Mouse (Mus musculus) olfactory bulb, adult 2 months (tissue): ENCODE results near the gene Gngt2. TPM values are rescaled to one million over a fixed set of nuclear protein-coding genes. Genes with fewer than 3 reads are reported as not detected.

Source experiments
- H3K27ac ChIP-seq: fragments of 200-500 bp; 2 replicates; pipeline ENCODE4 v1.5.1; 2012; ENCODE audit warnings: low read depth, low read length; ENCODE audit not compliant: insufficient read depth
- H3K4me1 ChIP-seq: fragments of 200-500 bp; 2 replicates; pipeline ENCODE4 v1.6.1; 2012; ENCODE audit warnings: low read length; ENCODE audit not compliant: control insufficient read depth, insufficient read depth
- H3K4me3 ChIP-seq: fragments of 200-500 bp; 2 replicates; pipeline ENCODE4 v1.5.1; 2012; ENCODE audit warnings: mild to moderate bottlenecking, low read depth, low read length, moderate library complexity; ENCODE audit not compliant: insufficient read depth
- CTCF ChIP-seq: fragments of 200-500 bp; IDR thresholded peaks from 2 replicates; pipeline ENCODE4 v1.5.1; 2012; ENCODE audit warnings: low read depth, mild to moderate bottlenecking, low read length, moderate library complexity; ENCODE audit not compliant: insufficient read depth
- POLR2A ChIP-seq: fragments of 200-500 bp; IDR thresholded peaks from 2 replicates; pipeline ENCODE4 v1.6.1; 2012; ENCODE audit warnings: mild to moderate bottlenecking, low read depth, low read length, moderate library complexity; ENCODE audit not compliant: insufficient read depth
- WGBS: fragments of 180-500 bp; shearing (Covaris S2); methylation state at CpG from one replicate; pipeline ENCODE4 v1.1.7; 2018; 5-methylcytosine and 5-hydroxymethylcytosine counted together
- polyA plus RNA-seq: library from polyadenylated mRNA; stranded (reverse); fragments of >200 nt; gene quantifications from 2 replicates; pipeline ENCODE4 v1.2.4, GENCODE M21; 2012; ENCODE audit warnings: low replicate concordance; ENCODE audit not compliant: missing spikeins, insufficient read depth, insufficient read length

Gene Gngt2
- polyA plus RNA-seq, 1 experiment = not detected

DNA sequence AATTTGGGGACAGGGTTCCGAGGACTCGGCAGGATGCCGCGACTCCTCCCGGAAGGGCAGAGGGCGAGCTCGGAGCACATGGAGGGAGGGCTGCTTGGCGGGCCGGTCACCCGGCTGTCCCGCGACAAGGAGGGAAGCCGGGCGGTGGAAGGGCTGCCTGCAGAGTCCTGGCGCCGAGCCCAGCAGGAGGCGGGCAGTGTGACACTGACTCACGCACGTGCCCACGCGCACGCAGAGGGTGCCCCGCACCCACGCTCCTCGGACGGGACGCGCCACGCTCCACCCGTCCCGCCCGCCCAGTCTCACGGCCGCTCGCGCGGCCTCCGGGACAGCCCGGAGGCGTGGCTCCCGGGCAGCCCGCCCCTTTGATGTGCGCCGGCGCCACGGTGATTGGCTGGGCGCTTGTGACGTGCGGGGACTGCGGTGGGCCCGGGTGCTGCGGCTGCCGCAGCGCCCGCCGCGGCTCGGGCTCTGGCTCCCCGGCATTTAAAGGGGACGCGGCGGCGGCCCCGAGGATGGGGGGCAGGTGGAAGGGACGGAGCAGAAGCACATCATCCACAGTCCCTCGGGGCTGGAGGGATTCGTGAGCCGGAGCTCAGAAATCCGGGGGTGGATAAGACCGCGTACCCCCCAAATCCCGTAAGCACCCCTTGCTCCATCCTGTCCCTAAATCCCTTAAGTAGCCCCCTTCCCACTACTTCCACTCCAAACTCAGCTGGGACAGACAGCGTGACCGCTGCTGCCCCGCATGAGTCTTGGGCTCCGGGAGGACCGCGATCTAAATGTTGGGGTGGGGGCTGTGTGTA, 12.7 kb upstream of the Gngt2 start, which contains the start of gene Phospho1:
Gene Phospho1 (plus strand): TSS at position 429 of the 806 bp plus-strand sequence.
- Histone ChIP-seq H3K4me1 (0 out of 2 replicates have a peak, but pooled peaks cover 6% of the 10 kb centered on the region), H3K27ac (peak within 1 kb of the TSS; percentile 62), H3K4me3 (peak within 1 kb of the TSS; percentile 66)
- TF ChIP-seq CTCF (no peak), POLR2A (peak; percentile 75)
- under 1% methylated on average over 77 of the region's 78 CpGs for WGBS

DNA sequence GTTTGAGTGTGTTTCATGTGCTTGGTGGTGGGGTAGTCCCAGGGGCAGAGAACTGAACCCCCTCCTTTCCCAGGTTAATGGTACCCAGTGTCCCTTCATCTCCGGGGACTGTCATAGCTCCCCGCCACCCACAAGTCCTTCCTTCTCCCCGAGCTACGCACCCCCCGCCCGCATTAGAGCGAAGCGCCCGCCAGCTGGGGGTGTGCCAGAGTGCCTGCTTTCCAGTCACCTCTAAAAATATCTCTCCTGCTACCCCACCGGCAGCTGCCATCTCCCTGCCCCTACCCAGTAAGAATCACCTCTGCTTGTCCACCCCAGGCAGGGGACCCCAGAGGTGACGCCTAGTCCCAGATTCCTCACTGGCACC, 12.2 kb upstream of the Gngt2 start:
- TF ChIP-seq POLR2A = no peak
- TF ChIP-seq CTCF = no peak
- Histone ChIP-seq H3K4me3 (peak overlapping the region; percentile 66), H3K27ac (0 out of 2 replicates have a peak overlapping the region, but pooled peaks have one; percentile 62), H3K4me1 (0 out of 2 replicates have a peak, but pooled peaks cover 6% of the 10 kb centered on the region)
- WGBS = 3% methylated on average over 11 of the region's 11 CpGs

DNA sequence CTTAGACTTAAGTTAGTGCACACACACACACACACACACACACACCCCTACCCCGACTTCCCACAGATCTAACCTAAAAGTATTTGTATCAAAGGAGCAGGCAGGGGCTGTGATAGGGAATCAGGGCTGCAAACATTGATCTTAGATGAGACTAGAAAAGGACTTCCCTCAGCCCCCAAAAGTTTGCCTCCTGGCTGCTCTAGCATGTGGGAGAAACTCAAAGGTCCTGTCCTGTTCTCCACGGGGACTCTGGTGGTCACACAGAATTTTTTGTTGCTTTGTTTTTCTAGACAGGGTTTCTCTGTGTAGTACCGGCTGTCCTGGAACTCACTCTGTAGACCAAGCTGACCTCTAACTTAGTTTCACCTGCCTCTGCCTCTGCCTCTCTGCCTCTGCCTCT, 11.4 kb upstream of the Gngt2 start:
- TF ChIP-seq POLR2A (no peak), CTCF (no peak)
- peaks cover 11% of the 10 kb centered on the region for H3K4me1 ChIP-seq
- WGBS = 30% methylated on average over 3 of the region's 3 CpGs
- H3K27ac ChIP-seq = no peak overlapping the region
- no peak overlapping the region for H3K4me3 ChIP-seq

DNA sequence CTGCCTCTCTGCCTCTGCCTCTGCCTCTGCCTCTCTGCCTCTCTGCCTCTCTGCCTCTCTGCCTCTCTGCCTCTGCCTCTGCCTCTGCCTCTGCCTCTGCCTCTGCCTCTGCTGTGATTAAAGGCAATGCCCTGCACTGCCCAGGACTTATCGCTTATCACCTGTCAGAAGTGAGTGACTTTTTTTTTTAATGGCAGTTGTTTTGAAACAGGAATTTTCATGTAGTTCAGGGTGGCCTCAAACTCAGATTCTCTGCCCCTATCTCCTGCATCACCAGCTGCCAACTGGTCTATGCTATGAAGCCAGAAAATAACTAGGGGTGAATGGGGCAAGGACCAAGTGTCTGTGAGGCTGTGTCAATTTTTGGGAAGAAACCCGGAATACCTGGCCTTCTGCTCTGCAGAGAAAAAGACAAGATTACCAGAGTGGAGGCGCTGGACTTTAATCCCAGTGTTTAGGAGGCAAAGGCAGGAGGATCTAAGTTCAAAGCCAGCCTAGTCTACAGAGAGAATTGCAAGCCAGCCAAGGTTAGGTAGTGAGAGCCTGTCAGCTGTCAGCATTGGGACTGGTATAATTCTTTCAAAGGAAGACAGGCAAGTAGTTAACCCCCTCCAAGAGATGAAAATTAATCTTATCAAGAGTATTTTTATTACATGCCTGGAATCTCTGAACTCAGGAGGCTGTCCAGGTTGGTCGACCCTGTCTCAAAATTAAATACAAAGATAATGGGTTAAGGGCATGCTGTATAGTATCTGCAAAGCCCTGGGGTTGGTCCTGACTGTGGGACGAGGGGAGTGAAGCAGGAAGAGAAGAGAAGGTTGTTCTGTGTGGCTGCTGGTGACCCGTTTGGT, 10.5 kb upstream of the Gngt2 start:
- no peak overlapping the region for H3K27ac ChIP-seq
- WGBS = 70% methylated on average over 6 of the region's 6 CpGs

DNA sequence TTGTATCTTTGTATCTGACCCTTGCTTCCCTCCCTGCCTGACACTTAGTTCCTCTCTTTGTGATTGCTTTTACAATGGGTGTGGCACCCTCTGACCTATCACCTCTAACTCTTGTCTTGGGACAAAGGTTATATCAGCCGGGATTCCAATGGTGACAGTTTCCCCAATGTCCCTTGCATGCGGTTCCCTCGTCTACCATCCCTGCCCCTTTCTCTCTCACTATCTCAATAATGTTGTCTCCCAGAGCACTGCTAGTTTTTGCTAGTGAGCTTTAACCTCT, 9.9 kb upstream of the Gngt2 start:
- no peak for TF ChIP-seq CTCF
- no peak for TF ChIP-seq POLR2A
- no peak overlapping the region for H3K4me3 ChIP-seq
- H3K4me1 ChIP-seq = peaks cover 14% of the 10 kb centered on the region
- 50% methylated on average over 3 of the region's 3 CpGs for WGBS
- no peak overlapping the region for H3K27ac ChIP-seq

More for the DNA sequence above, 10.5 kb upstream of the Gngt2 start:
- peaks cover 14% of the 10 kb centered on the region for H3K4me1 ChIP-seq
- H3K4me3 ChIP-seq = no peak overlapping the region
- TF ChIP-seq POLR2A (no peak), CTCF (no peak)

DNA sequence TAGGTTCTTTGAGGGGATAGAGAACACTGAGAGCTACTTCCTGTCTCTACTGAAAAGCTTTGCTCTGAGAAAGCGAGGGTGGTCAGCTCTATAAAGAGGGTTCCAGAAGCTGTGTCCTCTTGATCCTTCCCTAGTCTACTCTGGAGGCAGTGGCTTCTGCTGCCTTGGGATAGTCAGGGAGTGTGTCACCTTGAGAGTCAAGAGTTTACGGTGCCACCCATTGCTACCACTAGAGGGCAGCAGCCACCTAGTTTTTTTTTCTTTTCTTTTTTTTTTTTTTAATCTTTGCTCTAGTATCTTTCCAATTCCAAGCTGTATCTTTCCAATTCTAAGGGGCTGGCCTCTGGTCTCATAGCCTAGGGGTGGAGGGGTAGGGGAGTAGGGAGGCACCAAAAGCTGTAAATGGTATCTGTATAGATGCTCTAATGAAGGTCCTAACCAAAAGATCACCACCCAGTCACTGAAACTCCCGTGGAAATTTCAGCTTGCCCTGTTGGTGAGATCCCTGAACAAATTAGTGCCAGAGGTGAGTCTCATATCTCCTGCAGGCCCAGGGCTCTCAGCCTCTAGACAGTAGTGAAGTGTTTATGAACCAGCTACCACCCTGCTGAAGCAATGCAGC, 9.4 kb upstream of the Gngt2 start:
- 14% methylated on average over 3 of the region's 3 CpGs for WGBS
- no peak overlapping the region for H3K4me3 ChIP-seq
- no peak overlapping the region for H3K27ac ChIP-seq
- peaks cover 14% of the 10 kb centered on the region for H3K4me1 ChIP-seq
- TF ChIP-seq POLR2A = no peak
- TF ChIP-seq CTCF = no peak

DNA sequence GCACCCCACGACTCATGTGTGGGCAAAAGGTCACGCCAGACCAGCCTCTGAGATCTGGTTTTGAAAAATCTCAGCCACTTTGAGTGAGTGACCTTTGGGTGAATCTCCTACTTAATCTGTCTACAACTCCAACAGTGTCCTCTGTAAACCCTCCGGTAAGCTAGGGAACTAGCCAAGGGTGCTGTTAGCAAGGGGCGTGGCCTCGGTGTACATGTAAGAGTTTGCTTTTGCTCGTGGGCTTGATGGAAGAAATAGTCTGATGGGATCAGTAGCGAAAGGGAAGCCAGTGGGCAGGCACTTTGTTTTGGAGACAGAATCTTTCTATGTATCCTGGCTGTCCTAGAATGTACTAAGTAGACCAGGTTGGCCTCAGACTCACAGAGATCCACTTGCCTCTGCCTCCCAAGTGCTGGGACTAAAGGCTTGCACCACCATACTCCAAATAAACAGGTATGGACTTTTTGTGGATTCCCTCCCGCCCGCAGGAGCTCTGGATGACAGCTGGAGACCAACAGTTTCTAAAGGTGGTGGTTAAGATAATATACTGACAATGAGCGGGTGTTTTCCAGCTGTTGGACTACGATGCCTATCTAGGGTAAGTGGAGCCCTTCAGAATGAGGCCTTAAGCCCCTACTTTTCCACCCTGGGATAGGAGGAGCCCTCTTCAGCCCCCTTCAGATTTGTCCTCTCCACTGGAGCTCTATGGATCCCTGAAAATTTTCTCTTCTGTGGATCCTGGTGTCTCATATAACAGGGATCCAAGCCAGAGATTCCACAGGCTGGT, 8.6 kb upstream of the Gngt2 start:
- H3K4me3 ChIP-seq = no peak overlapping the region
- TF ChIP-seq CTCF (no peak), POLR2A (no peak)
- 80% methylated on average over 11 of the region's 11 CpGs for WGBS
- H3K27ac ChIP-seq = no peak overlapping the region
- peaks cover 13% of the 10 kb centered on the region for H3K4me1 ChIP-seq

DNA sequence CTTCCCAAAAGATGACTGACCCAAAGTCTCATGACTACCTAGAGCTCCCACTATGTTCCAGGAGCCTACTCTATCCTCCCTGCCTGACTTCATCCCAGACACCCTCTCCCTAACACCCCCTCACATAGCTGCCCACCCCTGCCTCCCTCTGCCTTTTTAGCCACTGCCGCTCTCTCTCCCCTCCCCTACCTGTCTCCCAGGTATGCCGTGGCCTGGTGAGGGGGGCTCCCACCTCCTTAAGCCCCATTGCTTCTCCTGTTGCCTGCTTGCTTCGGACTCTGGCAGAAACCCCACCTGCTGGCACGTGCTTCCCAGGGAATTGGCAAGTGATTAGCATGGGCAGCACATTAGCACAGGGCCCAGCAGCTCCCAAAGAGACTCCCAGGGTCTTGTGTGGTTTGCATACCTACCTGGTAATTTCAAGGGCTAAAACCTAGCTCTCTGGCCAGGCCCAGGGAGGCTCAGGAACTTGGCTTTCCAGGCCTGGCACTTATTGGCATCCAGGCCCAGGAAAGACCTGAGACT, 7.4 kb upstream of the Gngt2 start:
- TF ChIP-seq POLR2A (no peak), CTCF (no peak)
- WGBS = 64% methylated on average over 4 of the region's 4 CpGs
- no peak overlapping the region for H3K4me3 ChIP-seq
- no peak overlapping the region for H3K27ac ChIP-seq
- peaks cover 17% of the 10 kb centered on the region for H3K4me1 ChIP-seq
